Mouse (Mus musculus) kidney, embryonic 14.5 days (tissue): Measurements from ENCODE around the gene Nolc1. TPM values are rescaled to one million over a fixed set of nuclear protein-coding genes. Genes with fewer than 3 reads are reported as not detected.

Experiments
- ATAC-seq: fragments of 200-750 bp; cut with Nextera tagmentation; 2 replicates; pipeline ENCODE4 v1.8.0; 2017; ENCODE audit warnings: moderate number of reproducible peaks, mild to moderate bottlenecking, moderate TSS enrichment, moderate library complexity; ENCODE audit not compliant: low FRiP score, low TSS enrichment
- H3K27ac ChIP-seq: fragments of 300-500 bp; sonication (generic); 2 replicates; pipeline ENCODE4 v1.5.1; 2014; ENCODE audit warnings: low read depth, mild to moderate bottlenecking, low read length, moderate library complexity, mixed read lengths
- H3K27me3 ChIP-seq: fragments of 300-500 bp; sonication (generic); 2 replicates; pipeline ENCODE4 v1.6.1; 2014; ENCODE audit warnings: mild to moderate bottlenecking, low read length; ENCODE audit not compliant: control insufficient read depth, insufficient read depth
- H3K36me3 ChIP-seq: fragments of 300-500 bp; sonication (generic); 2 replicates; pipeline ENCODE4 v1.6.1; 2014; ENCODE audit warnings: low read length, mixed read lengths; ENCODE audit not compliant: control insufficient read depth, insufficient read depth
- H3K4me1 ChIP-seq: fragments of 300-500 bp; sonication (generic); 2 replicates; pipeline ENCODE4 v1.6.1; 2014; ENCODE audit warnings: low read length, mixed read lengths; ENCODE audit not compliant: control insufficient read depth, insufficient read depth
- H3K4me2 ChIP-seq: fragments of 300-500 bp; sonication (generic); replicated peaks from 2 replicates; pipeline ENCODE4 v1.6.1; 2014; ENCODE audit warnings: low read depth, mild to moderate bottlenecking, low read length
- H3K4me3 ChIP-seq: fragments of 300-500 bp; sonication (generic); 2 replicates; pipeline ENCODE4 v1.5.1; 2014; ENCODE audit warnings: mild to moderate bottlenecking, low read length
- H3K9ac ChIP-seq: fragments of 300-500 bp; sonication (generic); 2 replicates; pipeline ENCODE4 v1.6.1; 2014; ENCODE audit warnings: low read depth, mild to moderate bottlenecking, low read length, moderate library complexity
- H3K9me3 ChIP-seq: fragments of 300-500 bp; sonication (generic); 2 replicates; pipeline ENCODE4 v1.6.1; 2016; ENCODE audit warnings: low read length; ENCODE audit not compliant: control insufficient read depth
- WGBS: fragments of 180-500 bp; shearing (Covaris S2); extraction: QIAGEN DNeasy Blood & Tissue Kit; methylation state at CpG from one replicate; pipeline ENCODE4 v1.1.7; 2014; 5-methylcytosine and 5-hydroxymethylcytosine counted together
- polyA plus RNA-seq: library from polyadenylated mRNA; unstranded; fragments of >200 nt; fragmentation: Nextera tagmentation; extraction: Ambion mirVana; gene quantifications from 2 replicates; pipeline ENCODE4 v1.2.1, GENCODE M21; 2014

Nolc1 gene
- polyA plus RNA-seq, 1 experiment from 2014 or later: 114 TPM

DNA sequence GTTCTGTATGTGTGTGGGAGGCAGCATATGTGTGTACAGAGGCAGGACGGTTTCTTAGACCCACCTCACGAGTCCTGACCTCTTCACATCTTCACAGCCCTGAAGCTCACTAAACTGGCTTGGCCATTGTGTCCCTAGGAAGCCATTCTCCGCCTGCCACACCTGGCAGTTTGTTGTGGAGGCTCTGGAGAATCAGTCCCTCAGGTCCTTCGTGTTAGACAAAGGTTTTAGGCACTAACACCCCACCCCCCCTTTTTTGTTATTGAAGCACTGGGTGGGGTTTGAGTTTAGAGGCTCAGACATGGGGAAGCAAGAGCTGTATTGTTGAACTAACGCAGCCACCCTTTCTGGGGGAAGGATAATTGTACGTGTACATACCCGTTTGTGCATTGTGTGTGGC lies 2.4 kb upstream of the Nolc1 start:
- Histone ChIP-seq H3K4me1 (peaks cover 12% of the 10 kb centered on the region), H3K27me3 (no peaks in the 10 kb centered on the region), H3K9me3 (no peaks in the 10 kb centered on the region), H3K9ac (no peak overlapping the region), H3K4me3 (no peak overlapping the region), H3K4me2 (no peak overlapping the region), H3K27ac (no peak overlapping the region), H3K36me3 (peaks cover 57% of the 10 kb centered on the region)
- WGBS: 93% methylated on average over 7 of the region's 7 CpGs
- ATAC-seq: no peak

DNA sequence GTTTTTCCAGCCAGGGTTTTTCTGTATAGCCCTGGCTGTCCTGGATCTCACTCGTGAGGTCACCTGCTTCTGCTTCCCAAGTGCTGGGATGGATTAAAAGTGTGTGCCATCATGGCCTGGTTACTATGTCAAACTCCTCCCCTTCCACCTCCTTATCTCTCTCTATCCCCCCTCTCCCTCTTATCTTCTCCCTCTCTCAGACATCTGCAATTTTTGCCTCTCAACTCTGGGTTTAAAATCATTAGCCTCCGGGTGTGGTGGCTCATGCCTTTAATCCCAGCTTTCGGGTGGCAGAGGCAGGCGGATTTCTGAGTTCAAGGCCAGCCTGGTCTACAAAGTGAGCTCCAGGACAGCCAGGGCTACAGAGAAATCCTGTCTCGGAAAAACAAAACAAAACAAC lies 1.4 kb upstream of the Nolc1 start:
- WGBS: 96% methylated on average over 5 of the region's 5 CpGs
- no peak for ATAC-seq
- no peaks in the 10 kb centered on the region for H3K9me3 ChIP-seq
- no peaks in the 10 kb centered on the region for H3K27me3 ChIP-seq
- no peak overlapping the region for H3K9ac ChIP-seq
- H3K4me3 ChIP-seq: no peak overlapping the region
- no peak overlapping the region for H3K27ac ChIP-seq
- no peak overlapping the region for H3K4me2 ChIP-seq
- peaks cover 12% of the 10 kb centered on the region for H3K4me1 ChIP-seq
- peaks cover 59% of the 10 kb centered on the region for H3K36me3 ChIP-seq

DNA sequence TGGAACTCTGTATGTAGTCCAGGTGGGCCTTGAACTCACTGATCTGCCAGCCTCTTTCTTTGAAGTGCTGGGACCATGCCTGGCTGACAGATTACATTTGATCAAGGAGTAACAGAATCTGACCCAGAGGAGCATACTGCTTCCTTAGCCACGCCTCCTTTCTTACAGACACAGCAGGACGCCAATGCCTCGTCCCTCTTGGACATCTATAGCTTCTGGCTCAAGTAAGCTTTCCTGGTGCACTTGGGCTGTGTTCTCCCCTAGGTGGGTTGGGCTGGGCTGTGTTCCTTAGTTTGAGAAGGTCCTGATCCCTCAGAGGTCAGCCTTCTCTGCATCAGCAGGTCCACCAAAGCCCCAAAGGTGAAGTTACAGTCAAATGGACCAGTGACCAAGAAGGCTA lies 2.9 kb downstream of the Nolc1 start:
- H3K9me3 ChIP-seq: no peaks in the 10 kb centered on the region
- no peak overlapping the region for H3K9ac ChIP-seq
- 67% methylated on average over 3 of the region's 3 CpGs for WGBS
- no peak for ATAC-seq
- H3K27ac ChIP-seq: no peak overlapping the region
- no peaks in the 10 kb centered on the region for H3K27me3 ChIP-seq
- H3K4me1 ChIP-seq: peaks cover 12% of the 10 kb centered on the region
- peaks cover 61% of the 10 kb centered on the region for H3K36me3 ChIP-seq
- no peak overlapping the region for H3K4me3 ChIP-seq
- H3K4me2 ChIP-seq: no peak overlapping the region

DNA sequence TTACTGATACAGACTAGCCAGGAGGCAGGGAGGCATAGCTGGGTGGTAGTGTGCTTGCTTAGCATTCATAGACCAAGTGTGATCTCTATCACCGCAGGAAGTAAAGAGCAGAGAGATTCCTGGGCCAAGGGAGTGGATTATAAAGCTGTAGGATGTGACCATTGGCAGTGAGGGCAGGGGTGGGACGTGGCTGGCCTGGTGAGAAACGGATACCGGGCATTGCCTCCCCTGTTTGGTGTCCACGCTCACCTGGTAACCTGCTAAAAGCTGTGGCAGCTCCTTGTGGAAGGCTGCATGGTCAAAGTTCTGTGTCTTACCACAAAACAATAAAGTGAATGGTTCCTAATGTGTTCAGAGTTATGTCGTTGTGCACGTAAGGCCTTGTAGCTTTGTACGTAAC lies 9.5 kb downstream of the Nolc1 start:
- WGBS: over 99% methylated on average over 8 of the region's 8 CpGs
- no peak overlapping the region for H3K4me2 ChIP-seq

DNA sequence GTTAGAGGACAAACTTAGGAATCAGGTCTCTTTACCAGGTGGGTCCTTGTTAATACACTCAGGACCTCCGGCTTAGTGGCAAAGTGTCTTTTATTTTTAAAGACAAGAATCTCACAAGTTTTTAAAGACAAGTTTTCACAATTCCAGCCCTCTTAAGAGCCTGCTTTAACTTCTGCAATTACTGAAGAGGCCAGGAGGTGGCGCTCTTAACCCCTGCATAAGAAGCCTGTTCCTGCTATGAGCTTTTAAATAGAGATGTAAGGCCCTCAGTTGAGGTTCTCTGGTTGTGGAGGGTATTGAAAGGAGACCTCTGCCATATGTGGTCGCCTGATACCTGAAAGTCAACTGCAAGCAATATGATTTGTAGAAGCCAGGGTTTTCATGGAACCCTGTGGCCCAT lies 10.7 kb downstream of the Nolc1 start:
- Histone ChIP-seq H3K4me1 (no peaks in the 10 kb centered on the region), H3K9me3 (no peaks in the 10 kb centered on the region), H3K4me3 (no peak overlapping the region), H3K27me3 (no peaks in the 10 kb centered on the region), H3K36me3 (peaks cover 45% of the 10 kb centered on the region), H3K27ac (no peak overlapping the region), H3K9ac (no peak overlapping the region), H3K4me2 (no peak overlapping the region)
- WGBS: 67% methylated on average over 3 of the region's 3 CpGs
- ATAC-seq: no peak

More for the DNA sequence above, 9.5 kb downstream of the Nolc1 start:
- Histone ChIP-seq H3K9me3 (no peaks in the 10 kb centered on the region), H3K4me1 (no peaks in the 10 kb centered on the region), H3K4me3 (no peak overlapping the region), H3K9ac (no peak overlapping the region), H3K27ac (no peak overlapping the region), H3K36me3 (peaks cover 56% of the 10 kb centered on the region), H3K27me3 (no peaks in the 10 kb centered on the region)
- no peak for ATAC-seq

DNA sequence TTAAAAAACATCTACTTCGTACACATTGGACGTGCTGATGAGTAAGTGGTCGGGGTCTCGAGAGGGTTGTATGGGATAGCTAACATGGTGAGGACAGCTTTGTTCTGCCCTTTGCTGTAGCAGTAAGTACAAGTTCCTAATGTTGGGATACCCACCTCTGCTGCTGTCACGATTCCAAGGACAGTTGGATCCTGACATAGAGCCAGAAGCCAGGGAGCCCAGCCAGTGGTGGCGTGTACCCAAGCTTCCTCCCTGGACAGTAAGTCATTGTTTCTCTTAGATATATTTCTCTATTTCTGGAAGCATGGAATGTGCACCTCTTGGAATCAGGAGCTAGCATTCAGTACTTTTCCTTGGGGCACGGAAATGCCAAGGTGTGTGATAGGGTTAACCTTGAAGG lies 12.2 kb downstream of the Nolc1 start:
- Histone ChIP-seq H3K9ac (no peak overlapping the region), H3K36me3 (peaks cover 29% of the 10 kb centered on the region), H3K27me3 (no peaks in the 10 kb centered on the region), H3K9me3 (no peaks in the 10 kb centered on the region), H3K4me1 (no peaks in the 10 kb centered on the region), H3K27ac (no peak overlapping the region), H3K4me3 (no peak overlapping the region), H3K4me2 (no peak overlapping the region)
- 83% methylated on average over 7 of the region's 7 CpGs for WGBS
- no peak for ATAC-seq

DNA sequence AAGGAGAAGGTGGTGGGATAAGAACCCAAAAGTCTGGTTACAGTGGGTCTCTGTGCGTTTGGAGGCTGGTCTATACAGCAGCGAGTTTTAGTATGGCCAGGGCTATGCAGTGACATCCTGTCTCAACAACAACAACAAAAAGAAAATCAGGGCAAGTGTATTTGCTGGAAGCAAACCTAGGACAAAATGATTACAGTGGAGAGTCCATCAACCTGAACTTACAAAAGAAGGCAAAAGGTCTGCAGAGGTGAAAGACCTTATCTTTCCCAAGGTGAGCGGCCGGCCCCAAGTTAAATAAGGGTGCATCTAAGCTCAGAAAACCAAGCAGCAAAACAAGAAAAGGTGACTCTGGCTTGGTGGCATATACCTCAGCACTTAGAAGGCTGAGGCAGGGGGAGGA lies 16.0 kb downstream of the Nolc1 start:
- Histone ChIP-seq H3K4me2 (no peak overlapping the region), H3K27me3 (no peaks in the 10 kb centered on the region), H3K36me3 (no peaks in the 10 kb centered on the region), H3K4me3 (no peak overlapping the region), H3K27ac (no peak overlapping the region), H3K4me1 (no peaks in the 10 kb centered on the region), H3K9ac (no peak overlapping the region), H3K9me3 (no peaks in the 10 kb centered on the region)
- 85% methylated on average over 4 of the region's 4 CpGs for WGBS
- no peak for ATAC-seq

DNA sequence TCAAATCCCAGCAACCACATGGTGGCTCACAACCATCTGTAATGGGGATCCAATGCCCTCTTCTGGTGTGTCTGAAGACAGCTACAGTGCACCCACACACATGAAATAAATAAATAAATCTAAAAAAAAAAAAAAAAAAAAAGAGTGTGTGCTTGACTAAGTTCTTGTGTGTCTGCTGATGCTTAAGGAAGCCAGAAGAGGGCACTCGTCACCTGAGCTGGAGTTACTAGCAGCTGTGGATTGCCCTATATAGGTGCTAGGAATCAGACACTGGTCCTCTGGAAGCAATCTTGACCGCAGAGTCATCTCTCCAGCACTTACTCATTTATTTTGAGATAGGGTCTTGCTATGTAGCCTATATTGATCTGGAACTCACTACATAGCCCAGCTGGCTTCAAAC lies 18.5 kb downstream of the Nolc1 start:
- Histone ChIP-seq H3K4me1 (no peaks in the 10 kb centered on the region), H3K9me3 (no peaks in the 10 kb centered on the region), H3K27ac (no peak overlapping the region), H3K4me3 (no peak overlapping the region), H3K27me3 (no peaks in the 10 kb centered on the region), H3K9ac (no peak overlapping the region), H3K36me3 (no peaks in the 10 kb centered on the region), H3K4me2 (no peak overlapping the region)
- no peak for ATAC-seq
- WGBS: 94% methylated on average over 2 of the region's 2 CpGs

DNA sequence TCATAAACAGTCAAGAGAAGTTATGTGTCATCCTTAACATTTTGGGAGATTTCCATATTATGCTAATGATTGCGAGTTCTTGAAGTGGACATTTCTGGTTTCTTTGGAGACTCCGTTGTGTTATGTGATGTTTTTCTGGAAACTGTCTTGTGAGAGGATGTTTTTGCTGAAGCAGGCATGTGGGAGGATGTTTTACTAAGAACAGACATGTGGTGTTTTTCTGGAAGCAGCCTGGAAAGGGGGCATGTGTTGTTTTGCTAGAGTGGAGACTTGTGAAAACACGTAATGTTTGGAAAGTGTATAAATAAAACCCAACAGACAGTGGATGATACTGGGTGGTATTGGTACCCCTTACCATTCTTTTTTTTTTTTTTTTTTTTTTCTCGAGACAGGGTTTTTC lies 19.6 kb downstream of the Nolc1 start:
- no peak overlapping the region for H3K27ac ChIP-seq
- H3K9me3 ChIP-seq: no peaks in the 10 kb centered on the region
- H3K27me3 ChIP-seq: no peaks in the 10 kb centered on the region
- no peak for ATAC-seq
- H3K4me3 ChIP-seq: no peak overlapping the region
- H3K9ac ChIP-seq: no peak overlapping the region
- H3K36me3 ChIP-seq: no peaks in the 10 kb centered on the region
- no peak overlapping the region for H3K4me2 ChIP-seq
- no peaks in the 10 kb centered on the region for H3K4me1 ChIP-seq
- 67% methylated on average over 4 of the region's 4 CpGs for WGBS

DNA sequence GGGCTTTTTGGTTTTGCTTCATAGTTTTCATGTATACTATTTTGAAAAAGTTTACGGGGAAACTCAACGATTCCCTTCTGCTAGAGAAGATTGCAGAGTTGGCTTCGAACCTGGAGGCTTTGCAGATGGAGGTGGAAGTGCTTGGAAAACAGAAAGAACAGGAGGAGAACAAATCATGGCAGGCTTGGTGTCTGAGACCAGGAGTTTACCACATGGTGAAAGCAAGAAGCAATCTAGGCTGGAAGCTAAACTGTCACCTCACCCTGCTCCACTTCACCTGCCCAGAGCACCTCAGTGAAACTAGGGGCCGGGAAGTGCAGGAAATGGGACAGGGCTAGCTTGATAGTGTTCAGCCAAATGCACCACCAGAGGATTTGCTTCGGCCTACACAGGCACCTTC lies 20.7 kb downstream of the Nolc1 start:
- Histone ChIP-seq H3K36me3 (no peaks in the 10 kb centered on the region), H3K4me1 (no peaks in the 10 kb centered on the region), H3K4me2 (no peak overlapping the region), H3K9ac (no peak overlapping the region), H3K9me3 (no peaks in the 10 kb centered on the region), H3K27me3 (no peaks in the 10 kb centered on the region), H3K27ac (no peak overlapping the region), H3K4me3 (no peak overlapping the region)
- 91% methylated on average over 5 of the region's 5 CpGs for WGBS
- ATAC-seq: no peak
